Mouse (Mus musculus) megakaryocyte progenitor cell, adult 5-6 weeks (primary cell): Measurements from ENCODE around the gene Cpeb1. TPM values are rescaled to one million over a fixed set of nuclear protein-coding genes. Genes with fewer than 3 reads are reported as not detected.

Source experiments
- ATAC-seq: replicated peaks from 2 replicates; pipeline ENCODE4 v1.8.0; 2016; ENCODE audit warnings: mild to moderate bottlenecking, moderate TSS enrichment, inconsistent platforms; ENCODE audit not compliant: poor library complexity
- total RNA-seq, 2 experiments: library from RNA; stranded (forward) in 1 of 2; stranded (reverse) in 1 of 2; fragments of 157-497, 149-512 nt in 1 of 2; fragments of 200-1000 nt in 1 of 2; gene quantifications; 2 replicates each; pipeline versions ENCODE4 v1.2.3 to v1.2.4; 2015 to 2017

Cpeb1 gene
- total RNA-seq, 2 experiments from 2014 or later = not detected

DNA sequence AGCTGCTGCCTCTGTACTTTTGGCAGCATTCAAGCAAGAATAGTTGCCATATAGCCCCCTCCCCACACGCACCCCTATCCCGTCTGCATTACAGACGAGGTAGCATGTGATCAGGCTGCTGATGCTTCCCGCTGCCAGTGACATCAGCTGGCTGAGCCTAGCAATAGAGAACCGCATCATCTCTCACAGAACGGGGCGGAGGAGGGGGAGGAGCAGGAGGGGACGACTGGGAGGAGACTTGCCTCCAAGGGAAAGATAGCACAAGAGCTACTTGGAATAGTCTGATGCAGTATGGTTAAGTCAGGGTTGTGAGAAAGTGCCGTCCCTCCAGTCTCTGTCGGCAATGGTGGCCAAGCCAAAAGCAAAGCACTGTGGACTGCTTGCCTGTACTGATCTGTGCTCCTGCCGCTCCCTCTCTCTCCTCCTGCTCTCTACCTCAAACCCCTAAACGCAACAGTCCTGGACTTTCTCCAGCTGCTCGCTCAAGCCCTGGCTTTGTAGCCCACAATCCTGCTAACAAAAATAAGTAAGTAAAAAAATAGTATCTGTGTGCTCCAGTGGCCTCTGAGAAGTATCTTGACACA, 82.8 kb downstream of the Cpeb1 start:
- ATAC-seq = 0 out of 2 replicates have a peak, but pooled peaks have one; percentile 20

DNA sequence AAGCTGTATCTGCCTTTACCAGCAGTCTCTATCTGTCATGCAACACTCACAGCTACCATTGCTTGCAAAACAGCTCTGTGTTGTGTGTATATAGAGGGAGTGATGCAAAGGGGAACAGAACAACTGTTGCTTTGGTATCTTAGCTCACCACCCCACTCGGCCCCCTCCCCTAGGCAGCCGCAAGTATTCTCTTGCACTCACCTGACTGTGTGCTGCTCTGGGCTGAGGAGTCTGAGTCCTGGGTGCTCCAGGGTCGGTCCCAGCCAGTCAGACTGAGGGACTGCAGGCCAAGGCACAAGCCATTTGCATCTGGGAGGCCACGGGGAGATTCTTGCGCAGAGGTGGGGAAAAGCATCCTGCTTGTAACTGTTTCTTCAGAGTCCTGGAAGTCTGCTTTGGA, 83.5 kb downstream of the Cpeb1 start:
- ATAC-seq = no peak

DNA sequence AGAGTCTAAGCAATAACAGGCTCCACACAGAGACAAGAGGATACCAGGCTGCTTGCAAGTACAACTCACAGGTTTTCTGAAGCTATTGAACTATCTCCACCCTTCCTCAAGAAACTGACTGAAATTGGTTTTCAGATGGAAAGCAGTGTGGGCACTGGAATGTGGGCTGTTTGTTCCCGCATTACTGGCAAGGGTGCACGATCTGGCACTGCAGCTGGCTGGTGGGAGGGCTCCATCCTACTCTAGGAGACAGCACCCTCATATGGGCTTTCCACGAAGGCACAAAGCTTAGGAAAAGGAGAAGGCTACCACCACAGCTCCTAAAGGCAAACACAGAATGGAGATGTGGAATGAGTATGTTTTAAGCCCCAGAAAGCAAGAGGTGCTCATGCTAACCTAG, 85.5 kb downstream of the Cpeb1 start:
- no peak for ATAC-seq

DNA sequence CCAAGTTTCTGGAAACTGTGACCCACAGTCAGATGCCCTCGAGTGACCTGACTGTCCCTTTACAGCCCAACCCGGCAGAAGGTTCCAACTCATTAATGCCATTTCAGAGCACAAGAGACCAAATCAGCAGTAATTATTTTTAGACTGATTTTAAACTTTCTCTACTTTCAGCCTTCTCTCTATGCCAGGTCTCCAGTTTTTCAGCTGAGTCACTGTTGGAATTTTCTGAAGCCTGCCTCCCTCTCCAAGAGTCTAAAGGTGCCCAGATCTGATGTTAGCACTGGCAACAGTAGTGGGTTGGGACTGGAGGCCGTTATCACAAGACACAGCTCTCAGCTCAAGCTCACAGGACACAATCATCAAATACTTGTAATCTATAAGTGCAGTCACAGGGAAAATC, 87.3 kb downstream of the Cpeb1 start:
- no peak for ATAC-seq

DNA sequence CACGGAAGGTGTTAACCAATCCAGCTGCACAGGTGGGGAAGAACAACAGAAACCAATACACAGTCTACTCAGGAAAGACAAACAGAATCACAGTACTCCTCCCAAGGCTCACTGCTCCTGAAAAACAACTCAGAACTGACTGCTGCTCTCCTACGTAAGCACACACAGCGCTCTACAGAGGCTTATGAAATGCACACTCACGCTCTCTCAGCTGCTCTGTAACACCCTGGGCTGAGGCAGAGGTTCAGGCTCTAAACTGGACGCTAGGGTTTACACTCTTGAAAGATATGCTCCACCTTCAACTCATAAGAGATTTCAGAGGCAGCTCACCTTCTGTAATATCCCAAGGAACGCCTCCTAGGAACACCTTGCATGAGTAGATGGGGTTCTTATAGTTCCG, 98.3 kb downstream of the Cpeb1 start:
- ATAC-seq = no peak

DNA sequence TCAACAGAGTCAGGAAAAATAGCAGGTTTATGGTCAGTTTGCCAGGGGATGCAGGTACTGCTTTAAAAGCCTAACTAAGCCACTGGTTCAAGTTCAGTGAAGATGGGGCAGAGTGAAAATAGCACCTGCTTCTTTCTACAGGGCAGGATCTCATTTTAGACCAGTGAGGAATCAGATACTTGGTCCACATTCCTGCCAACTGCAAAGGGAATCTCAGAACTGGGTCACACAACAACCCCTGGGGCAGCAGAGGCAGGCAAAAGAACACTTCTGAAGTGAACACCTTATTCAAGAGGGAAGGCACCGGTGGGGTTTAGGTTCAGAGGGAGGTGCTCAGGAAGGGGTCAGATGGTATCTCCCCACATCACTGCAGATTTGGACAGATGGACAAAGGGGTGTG, 98.9 kb downstream of the Cpeb1 start:
- ATAC-seq = no peak

DNA sequence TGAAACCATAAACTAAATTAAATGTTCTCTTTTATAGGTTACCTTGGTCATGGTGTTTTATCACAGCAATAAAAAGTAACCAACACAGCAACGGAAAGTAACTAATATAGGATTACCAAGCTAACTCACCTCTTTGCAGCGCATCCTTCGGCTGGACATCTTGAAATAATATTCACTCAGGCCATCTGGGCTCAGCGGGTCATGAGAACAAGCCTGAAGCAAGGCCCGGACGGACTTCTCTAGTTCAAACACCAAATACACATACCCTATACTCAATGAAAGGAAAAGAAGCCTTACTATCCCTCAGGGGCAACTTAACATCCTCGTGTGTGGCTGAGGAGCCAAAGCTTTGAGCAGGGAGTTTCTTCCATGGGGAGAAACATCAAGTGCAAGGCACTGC, 99.5 kb downstream of the Cpeb1 start:
- ATAC-seq = no peak

DNA sequence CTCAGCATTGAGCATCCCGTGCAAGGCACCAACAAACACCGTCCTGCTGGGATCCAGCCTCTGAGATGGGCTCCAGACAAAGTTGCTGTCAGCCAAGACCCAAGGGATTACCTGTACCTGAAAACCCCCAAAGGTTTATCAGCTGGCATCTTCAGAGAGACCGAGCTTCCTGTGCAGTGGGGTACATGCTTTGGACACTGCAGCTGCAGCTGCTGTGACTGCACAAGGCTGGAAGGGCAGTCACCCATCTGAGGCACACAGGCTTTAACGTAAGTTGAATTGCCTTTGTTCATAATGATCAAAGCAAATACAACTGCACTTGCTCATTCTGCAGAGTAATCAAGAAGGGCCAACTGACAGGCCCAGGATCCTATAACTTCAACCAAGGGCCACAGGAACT, 103.4 kb downstream of the Cpeb1 start:
- no peak for ATAC-seq

DNA sequence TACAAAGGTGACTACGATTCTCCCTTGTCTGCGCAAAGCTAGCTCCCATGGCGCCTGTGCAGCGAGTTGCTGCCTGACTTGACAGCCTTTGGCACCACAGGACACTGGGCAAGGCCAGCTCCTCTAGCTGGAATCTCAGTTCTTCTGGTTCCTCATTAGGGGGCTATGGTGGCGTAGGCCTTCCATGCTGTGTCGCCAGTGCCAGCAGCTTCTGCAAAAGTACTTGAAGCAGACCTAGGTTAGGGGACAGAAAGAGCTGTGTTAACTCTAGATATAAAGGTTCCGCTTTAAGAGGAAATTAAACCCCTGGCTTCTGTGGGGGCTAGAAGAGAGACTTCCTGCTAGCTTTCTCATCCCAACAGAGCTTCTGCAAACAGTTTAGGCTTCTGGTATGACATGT, 107.1 kb downstream of the Cpeb1 start:
- peak; percentile 17 for ATAC-seq

DNA sequence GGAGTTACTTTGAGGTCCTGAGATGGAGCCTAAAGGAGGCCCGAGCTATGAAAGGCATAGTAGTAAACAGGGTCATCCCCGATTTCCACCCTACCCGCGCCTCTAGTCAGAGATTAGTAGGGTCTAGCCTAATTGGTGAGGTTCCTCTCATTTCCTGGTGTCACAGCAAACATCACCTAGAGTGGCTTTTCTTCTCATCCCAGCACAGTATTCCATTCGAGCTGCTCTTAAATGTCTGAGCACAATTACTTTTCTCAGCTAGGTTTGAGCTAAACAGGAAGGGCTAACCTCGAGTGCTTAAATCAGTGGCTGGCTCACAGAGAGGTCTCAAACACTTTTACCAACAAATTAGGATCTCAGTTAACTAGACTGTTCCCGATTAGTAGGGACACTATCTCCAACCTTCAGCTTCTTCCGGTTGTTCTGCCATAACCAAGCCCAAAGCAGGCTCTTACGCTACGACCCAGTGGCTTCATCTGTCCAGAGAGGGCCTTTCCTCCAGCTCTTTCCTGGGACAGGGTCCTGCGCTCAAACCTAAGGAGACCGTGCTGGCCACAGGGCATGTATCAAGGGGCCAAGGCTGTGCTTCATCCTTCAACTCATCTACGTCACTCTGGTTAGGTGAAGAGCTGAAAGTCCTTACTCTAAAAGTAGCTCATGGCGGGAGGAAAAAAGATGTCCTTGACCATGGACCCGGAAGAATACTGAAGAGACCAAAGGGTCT, 109.7 kb downstream of the Cpeb1 start:
- ATAC-seq = peak; percentile 9; the same call in 1 of the 2 replicates

DNA sequence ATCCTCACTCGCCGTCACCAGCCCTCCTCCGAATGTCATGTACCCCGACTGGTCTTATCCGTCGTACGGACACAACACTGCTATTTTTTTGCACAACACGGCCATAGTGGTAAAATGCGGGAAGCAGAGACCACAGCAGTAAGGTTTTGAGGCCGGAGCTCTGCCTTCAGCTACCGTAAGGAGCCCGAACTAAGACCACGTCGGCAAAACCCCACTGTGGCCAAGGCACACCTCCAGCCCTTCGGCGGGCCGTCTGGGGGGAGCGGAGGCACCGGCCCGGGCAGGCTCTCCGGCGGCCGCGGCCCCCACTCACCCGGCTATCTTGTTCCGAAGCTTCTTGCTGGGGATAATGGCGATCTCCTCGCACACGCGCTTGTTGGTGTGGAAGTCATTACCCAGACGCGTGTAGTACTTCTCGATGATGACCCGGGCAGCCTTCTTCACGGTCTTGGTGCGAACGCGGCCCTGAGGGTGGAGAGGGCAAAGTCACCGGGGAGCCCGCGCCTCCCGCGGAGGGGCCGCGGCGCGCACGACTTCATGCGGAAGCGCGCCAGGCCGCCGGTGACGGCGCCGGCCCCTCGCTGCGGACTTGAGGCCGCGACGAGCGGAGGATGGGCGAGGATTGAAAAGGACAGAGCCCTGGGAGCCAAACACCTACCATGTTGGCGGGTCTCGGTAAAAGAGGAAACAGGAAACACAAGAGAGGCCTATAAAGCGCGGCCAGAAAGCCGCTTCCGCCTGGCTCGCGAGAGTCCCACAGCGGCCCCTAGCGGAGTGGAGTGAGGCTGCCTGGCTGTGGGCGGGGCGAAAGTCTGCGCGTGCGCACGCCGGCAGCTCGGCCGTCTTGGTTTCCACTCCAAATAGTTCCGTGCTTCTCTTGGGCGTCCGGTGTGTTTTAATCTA, 110.5 kb downstream of the Cpeb1 start, which contains the start of gene Rps17:
TSS of gene Rps17 (minus strand) at position 711 of the 903 bp plus-strand sequence.
- peak; percentile 79 for ATAC-seq

DNA sequence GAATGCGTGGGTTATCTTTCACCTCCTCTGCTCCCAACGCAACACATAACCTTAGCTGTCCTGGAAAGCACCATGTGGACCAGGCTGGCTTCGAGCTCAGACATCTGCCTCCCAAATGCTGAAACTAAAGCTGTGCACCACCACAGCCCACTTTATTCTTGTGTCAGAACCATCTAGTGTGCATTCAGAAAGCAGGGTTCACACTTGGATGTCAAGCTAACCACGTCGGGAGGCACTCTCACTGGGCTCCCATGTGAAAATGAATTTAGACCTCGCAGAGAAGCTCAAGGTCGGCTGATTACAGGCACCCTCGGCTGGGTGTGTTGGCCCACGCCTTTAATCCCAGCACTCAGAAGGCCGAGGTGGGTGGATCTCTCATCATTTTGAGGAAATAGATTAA, 111.4 kb downstream of the Cpeb1 start:
- ATAC-seq = no peak

DNA sequence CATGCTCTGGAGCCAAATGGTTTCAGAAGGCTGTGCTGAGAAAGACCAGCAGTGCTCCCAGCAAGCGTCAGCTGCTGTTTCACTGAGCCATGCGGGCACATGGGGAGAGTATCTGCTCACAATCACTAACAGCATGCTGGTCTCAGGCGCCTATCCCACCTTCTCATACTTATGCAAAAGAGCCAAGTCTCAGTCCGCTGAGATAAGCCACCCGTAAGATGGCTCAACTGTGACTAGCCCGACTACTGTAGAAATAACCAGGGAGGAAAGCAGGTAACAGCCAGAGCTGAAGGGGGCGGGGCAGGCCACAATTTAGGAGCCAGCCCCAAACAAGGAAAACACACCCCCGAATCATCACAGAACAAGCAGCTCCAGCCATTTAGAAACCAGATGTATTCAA, 111.9 kb downstream of the Cpeb1 start:
- peak; percentile 29 for ATAC-seq

DNA sequence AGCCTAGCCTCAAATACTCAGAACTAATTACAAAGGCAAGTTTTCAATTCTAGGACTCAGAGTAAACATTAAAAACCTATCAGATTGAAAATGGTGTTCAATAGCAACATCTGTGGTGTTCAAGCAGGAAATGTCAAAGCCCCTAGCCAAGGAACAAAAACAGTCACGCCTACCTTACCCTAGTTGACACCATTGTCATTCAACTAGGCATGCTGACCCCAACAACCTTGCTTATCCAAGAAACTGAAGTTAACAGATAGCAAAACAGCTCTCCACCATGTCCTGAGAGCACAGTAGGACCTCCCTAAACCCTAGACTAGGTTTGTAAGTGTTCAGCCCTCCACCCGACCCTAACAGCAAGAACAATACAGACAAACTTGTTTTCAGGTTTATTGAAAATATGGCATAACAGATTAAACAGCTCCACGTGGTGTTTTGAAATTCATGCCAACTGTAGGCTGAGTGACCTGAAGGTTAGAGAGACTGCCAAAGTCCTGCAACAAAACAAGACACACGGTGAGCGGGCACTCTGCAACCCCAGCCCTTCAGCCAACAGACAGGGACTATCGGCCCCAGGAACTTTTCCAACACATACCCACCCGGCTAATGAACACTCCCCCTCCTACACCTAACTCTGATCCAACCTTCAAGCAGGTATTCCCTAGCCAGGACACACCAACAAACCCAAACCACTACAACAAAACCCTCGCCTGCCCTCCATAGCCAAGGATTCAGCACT, 112.7 kb downstream of the Cpeb1 start:
- ATAC-seq = no peak

DNA sequence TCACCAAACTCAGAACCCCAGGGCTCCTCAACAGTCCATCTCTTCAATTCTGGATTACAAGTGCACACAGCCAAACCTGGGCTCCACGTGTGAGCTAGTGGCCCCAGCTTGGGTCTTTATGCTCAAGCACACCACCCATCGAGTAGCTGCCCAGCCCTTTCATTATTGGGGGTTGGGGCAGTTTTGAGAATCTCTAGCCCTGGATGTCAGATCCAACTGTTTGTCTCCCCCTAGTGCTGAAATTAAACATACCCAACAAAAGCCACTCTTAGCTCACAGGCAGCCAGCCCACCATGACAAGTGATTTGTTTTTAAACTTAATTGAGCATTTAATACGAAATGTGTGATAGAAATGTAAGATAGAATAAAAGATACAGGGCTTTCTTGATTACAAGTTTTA, 113.7 kb downstream of the Cpeb1 start:
- ATAC-seq = peak; percentile 25

DNA sequence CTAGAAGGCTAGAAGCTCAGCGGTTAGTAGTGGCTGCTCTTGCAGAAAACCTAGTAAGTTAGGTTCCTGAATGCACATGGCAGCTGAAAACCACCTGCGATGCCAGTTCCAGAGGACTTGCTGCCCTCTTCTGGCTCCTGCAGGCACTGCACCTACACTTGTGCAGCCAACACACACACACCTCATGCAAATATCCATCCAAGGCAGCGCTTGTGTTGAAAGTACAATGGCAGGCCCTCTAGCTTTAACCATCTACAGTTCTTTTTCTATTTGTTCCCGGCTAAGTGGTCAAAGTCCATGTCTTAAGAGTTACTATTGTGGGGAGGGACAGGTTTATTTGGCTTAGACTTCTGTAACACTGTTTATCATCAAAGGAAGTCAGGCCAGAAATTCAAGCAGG, 115.5 kb downstream of the Cpeb1 start:
- peak; percentile 70 for ATAC-seq

DNA sequence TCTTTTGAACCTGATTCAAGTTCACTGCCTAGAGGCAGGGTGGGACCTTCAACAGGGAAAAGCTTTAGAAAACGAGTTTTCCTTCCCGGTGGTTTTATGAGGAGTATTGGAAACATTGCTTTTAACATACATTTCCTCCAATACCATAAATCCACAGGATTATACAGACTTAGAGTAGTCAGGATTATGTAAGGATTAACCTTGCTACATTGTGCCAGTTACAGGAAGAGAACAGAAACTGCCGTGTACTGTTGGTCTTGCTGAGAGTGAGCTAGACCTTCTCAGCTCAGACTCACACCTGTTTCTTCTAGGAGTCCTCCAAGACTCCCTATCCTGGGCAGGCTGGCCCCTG, 116.8 kb downstream of the Cpeb1 start:
- no peak for ATAC-seq

DNA sequence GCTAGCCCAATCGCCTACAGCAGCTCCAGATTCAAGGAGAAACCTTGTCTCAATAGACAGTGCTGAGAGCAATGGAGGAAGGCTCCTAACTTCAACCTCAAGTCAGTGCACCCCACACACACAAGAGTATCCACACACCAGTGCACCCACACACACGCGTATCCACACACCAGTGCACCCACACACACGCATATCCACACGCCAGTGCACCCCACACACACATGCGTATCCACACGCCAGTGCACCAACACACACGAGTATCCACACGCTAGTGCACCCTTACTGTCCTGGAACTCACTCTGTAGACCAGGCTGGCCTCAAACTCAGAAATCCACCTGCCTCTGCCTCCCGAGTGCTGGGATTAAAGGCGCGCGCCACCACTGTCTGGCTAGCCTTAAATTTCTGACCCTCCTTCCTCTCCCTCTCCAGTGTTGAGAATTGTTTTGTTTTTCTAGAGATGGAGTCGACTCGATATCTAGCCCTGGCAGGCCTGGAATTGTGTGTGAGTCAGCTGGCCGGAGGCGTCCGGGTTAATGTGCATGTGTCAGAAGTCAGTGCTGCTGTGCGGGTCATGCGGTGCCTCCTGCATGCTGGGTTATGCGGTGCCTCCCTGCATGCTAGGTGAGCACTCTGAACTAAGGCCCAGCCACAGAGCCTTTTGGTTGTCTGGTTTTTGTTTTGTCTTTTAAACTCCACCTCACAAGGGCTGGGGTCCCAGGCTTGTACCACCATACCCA, 117.3 kb downstream of the Cpeb1 start:
- ATAC-seq = no peak

DNA sequence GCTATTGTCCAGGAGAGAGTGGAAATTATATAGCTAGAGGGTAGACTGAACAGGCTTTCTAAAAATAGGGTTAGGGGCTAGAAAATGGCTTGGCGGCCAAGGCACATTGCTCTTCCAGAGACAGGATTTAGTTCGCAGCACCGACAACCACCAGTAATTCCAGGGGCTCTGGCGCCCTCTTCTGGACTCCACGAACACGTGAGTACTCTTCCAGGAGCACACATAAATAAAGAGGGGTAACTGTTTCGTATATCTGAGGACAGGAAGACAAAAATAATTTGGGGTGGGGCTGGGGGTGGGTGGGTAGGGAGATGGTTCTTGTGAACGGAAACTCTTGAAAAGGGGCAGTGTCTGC, 118.9 kb downstream of the Cpeb1 start:
- peak; percentile 51; the same call in 1 of the 2 replicates for ATAC-seq

DNA sequence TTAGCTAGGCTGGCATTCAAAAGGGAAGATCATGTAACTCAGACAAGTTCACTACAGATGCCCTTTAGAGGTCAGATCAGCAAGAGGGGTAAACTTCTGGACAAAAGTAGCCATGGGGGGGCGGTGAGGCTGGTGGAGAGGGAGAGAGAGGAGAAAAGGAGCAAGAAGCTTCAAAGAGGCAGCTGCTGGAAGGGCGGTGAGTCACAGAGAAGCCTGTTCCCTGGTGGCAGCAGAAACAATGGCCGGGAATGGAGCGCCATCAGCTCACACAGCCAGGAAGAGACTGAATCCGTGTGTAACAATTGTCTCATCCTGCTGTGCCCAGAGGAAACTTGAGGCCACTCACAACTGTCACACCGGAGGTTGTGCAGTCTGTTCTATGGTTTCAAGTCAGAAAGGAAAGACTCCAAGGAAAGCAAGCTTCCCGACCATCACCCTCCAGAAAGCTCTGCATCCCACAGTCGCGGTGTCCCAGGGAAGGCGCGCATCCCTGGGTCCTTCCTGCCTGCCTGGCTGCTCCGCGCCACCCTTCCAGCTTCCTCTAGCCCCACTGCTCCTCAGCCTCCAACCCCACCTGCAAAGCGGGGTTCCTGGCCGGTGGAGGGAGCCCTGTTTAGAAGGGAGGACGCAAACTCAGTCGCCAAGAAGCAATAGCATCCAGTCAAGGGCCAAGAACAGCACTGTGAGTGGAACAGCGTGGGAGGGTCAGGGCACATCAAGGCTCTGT, 119.4 kb downstream of the Cpeb1 start:
- no peak for ATAC-seq
